Mouse (Mus musculus) retina, postnatal 7 days (tissue): Measurements from ENCODE around the gene Wdsub1.

Experiments used
- DNase-seq: peaks from one replicate; pipeline ENCODE4 v3.0.0-alpha.2; 2012; ENCODE audit warnings: low read depth, low spot score

The Wdsub1 gene

GRCm38 (mm10) chr2:59841944-59842343 lies 40.4 kb downstream of the Wdsub1 start:
- DNase-seq: no peak

- no peak for DNase-seq
Observed at GRCm38 (mm10) chr2:59841189-59841939, 41.0 kb downstream of the Wdsub1 start.

- DNase-seq: no peak
Observed at GRCm38 (mm10) chr2:59840191-59840590, 42.2 kb downstream of the Wdsub1 start.

GRCm38 (mm10) chr2:59839755-59840154 lies 42.6 kb downstream of the Wdsub1 start:
- DNase-seq: no peak

- no peak for DNase-seq
Observed at GRCm38 (mm10) chr2:59838825-59839224, 43.6 kb downstream of the Wdsub1 start.

- DNase-seq: no peak
Observed at GRCm38 (mm10) chr2:59831831-59832230, 50.6 kb downstream of the Wdsub1 start.

- DNase-seq: no peak
Observed at GRCm38 (mm10) chr2:59830940-59831339, 51.5 kb downstream of the Wdsub1 start.

GRCm38 (mm10) chr2:59830151-59830550 lies 52.2 kb downstream of the Wdsub1 start:
- DNase-seq: no peak

- DNase-seq: no peak
Observed at GRCm38 (mm10) chr2:59829718-59830117, 52.7 kb downstream of the Wdsub1 start.

GRCm38 (mm10) chr2:59828777-59829508 lies 53.4 kb downstream of the Wdsub1 start:
- DNase-seq: no peak

- no peak for DNase-seq
Observed at GRCm38 (mm10) chr2:59828103-59828655, 54.2 kb downstream of the Wdsub1 start.

GRCm38 (mm10) chr2:59825380-59825779 lies 57.0 kb downstream of the Wdsub1 start:
- DNase-seq: no peak

- DNase-seq: no peak
Observed at GRCm38 (mm10) chr2:59824289-59824688, 58.1 kb downstream of the Wdsub1 start.

GRCm38 (mm10) chr2:59821044-59821443 lies 61.3 kb downstream of the Wdsub1 start:
- DNase-seq: no peak

- no peak for DNase-seq
Observed at GRCm38 (mm10) chr2:59820088-59820487, 62.3 kb downstream of the Wdsub1 start.

GRCm38 (mm10) chr2:59819415-59819814 lies 63.0 kb downstream of the Wdsub1 start:
- DNase-seq: no peak

GRCm38 (mm10) chr2:59818663-59819062 lies 63.7 kb downstream of the Wdsub1 start:
- no peak for DNase-seq

- no peak for DNase-seq
Observed at GRCm38 (mm10) chr2:59814997-59815396, 67.4 kb downstream of the Wdsub1 start.

GRCm38 (mm10) chr2:59813457-59813856 lies 68.9 kb downstream of the Wdsub1 start:
- DNase-seq: no peak

GRCm38 (mm10) chr2:59812641-59813040 lies 69.8 kb downstream of the Wdsub1 start:
- no peak for DNase-seq

GRCm38 (mm10) chr2:59811247-59811646 lies 71.1 kb downstream of the Wdsub1 start:
- DNase-seq: no peak

GRCm38 (mm10) chr2:59810039-59810438 lies 72.4 kb downstream of the Wdsub1 start:
- DNase-seq: no peak

GRCm38 (mm10) chr2:59808608-59809007 lies 73.8 kb downstream of the Wdsub1 start:
- DNase-seq: no peak
